Mouse (Mus musculus) lung, postnatal 25 days (tissue): Measurements from ENCODE around the gene Cdiptos.

ENCODE experiments used
- DNase-seq: peaks from one replicate; pipeline ENCODE4 v3.0.0; 2022; ENCODE audit warnings: low spot score

Gene Cdiptos

DNA sequence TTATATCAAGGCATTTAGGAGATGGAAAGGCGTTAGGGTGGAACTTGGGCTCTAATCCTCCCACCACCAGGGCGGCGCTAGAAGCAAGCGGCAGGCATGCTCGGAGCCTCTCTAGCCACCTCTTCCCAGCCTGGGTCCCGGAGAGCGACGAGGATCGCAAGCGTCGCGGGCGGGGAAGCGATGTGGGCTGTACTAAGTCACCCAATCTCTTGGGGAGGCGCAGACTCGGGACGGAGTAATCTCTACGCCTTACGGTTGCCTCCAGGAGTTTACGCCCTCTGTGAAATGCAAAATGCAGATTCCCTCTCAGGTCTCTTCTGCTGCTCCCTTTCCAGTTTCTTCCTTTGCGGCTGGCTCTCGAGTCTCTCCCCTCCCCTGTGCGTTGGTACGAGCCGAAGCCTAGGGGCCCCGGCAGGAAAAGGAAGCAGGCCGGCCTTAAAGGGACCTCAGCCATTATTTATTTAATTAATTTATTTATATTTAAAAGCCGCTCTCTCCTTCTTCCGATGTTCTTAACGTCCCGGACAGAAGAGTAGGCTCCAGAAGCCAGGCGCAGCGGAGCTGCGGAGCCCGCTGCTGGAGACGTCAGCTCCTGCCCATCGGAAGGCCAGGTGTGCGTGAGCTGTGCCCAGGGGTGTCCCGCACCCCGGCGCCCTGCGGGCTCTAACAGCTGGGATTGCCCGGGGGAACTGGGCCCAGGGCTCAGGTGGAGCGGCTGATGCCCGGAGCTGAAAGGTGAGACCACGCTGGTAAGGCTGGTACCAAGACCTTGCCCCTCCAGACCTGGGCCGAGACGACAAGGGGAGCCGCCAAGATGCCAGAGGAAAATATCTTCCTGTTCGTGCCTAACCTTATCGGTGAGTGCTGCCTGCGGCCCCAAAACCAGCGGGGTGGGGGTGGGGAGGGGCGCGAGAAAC, at the start of gene Cdiptos:
Gene Cdiptos (minus strand): TSS at position 149 of the 917 bp plus-strand sequence.
- DNase-seq = peak; percentile 96

GRCm38 (mm10) chr7:127024755-127025555, 49.1 kb upstream of the Cdiptos start:
- peak; percentile 85 for DNase-seq

DNA sequence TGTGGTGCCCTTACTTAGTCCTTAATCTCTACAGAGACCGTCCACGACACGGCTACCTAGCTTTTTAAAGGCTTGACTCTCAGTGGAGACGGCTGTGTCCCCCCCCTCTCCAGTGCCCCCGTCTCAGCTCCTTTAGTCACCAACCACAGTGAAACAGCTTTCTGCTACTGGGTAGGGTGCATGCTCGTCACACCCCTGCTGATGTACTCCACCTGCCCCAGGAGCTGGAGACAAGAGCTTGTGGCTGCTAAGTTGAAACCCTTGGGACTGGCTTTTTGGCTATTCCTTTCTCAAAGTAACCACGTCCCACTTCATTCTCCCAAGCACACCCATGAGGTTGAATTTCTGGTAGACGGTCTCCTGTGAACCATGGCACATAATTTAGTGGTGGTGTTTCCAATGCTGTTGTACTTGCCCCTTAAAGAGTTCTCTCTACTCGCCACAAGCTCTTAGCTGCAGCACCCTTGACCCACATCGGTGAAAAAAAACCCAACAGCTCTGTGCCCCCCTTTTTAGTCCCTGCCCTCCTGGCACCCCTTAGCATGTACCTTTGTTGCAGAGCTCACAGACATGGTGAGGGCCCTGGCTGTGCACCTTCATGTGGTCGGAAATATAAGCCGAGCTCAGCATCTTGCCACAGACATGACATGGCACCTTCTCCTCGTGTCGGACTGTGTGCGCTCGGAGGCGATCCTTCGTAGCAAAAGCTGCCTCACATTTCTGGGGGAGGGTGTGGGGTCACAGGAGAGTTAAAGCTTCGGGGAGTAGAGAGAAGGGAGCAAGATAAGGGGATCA, 48.2 kb upstream of the Cdiptos start:
- DNase-seq = no peak

GRCm38 (mm10) chr7:127023272-127023691, 47.4 kb upstream of the Cdiptos start:
- DNase-seq = no peak

DNA sequence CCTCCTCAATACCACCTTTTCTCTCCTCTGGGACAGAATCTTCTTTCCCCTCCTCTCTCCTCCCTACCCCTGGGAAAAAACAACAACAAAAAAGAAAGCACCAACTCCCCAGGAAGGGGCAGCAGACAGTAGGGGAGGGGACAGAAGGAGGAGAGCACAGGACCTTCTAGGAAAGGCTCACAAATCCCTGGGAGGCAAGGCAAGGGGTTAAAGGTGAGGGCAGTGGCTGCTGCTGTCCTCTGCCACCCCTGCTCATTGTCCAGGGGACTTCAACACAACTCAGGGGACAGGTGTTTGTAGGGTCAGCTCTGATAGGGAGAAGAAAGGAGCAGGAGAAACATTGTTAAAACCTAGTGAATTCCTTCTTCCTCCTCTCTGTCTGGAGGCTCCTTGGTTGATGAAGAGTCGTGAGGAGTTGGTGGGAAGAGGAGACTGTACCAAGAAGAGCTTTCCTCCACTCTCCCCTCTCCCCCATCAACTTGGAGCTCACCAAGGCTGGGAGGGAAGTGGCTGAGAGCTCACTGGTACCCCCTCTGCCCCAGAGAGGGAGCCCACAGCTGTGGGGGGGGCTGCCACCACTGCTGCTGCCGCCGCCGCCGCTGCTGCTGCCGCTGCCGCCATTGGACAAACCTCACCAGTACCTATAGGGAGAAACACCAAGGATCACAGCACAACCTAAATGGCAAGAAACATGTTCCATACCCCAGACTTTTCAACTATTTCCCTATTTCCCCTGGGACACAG, 46.8 kb upstream of the Cdiptos start:
- DNase-seq = no peak

DNA sequence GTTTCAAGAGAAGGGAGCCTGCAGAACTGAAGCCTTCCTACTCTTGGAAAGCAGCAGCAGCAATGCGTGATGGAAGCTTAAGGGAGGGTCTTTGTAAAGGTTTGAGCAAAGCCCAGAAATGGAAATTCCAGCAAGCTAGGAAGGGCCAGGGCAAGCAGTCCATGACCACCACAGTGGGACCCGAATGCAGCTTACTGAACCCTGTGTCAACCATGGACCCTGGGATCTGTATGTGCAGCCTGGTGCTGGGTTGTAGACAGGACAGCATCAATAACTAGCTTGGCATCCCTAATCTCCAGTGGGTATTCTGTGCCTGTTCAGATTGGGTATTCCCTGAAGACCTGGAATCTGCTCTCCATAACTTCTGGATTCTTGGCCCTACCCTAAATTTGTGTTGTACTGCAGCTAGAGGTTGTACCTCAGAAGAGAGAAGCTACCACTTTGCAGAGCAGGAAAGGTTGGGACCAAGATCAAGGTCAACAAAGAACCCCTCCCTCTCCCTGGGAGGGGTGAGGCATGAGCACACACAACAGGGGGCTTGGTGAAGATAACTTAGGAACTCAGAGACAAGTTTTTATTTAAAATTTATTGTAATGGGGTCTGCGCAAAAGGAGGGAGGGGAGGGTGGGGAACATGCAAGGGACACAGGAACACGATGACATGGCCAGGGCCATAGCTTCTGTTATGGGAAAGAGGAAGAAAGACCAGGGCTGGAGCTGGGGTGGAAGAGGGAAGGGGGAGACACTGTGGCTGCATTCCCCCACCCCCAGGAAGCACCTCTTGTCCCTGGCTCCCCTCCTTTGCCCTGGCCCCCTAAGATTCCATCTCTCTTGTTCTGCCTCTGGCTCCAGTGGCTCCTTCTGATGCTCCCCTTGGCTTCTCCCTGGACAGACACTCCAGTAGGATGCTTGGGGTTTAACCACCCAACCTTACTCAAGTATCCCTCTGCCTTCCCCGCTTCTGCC, 45.9 kb upstream of the Cdiptos start:
- no peak for DNase-seq

DNA sequence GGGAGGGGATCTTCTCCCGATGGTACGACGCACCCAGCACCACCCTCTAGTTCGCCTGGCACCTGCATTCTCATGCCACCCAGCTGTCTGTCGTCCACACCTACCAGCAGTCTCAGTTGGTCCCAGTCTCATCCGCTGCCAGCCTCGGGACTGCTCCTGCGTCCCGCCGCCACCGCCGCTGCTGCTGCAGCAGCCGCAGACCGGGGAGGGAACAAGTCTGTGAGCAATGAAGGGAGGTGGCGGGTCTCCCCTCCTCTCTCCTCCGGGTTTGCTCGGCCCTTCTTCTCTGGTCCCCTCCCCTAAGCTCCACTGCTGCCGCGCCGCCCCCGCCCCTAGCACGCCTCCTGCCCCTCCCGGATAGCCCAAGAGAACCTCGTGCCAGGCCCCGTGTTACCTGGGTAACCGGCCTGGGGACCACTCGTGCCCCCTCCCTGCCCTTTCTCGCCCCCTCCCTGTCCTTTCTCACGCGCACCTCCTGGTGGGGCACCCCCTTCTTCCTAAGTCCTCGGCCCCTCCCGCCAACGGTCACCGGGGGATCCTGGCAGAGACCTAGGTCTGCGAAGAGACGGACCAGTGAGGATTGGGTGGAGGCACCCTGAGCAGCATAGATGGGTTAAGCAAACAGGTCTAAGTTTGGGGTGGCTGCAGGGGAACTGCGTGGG, 45.1 kb upstream of the Cdiptos start, which contains the start of the genes Gm42742 and Prrt2:
Gene Gm42742 (minus strand): TSS at position 197 of the 662 bp plus-strand sequence.
Gene Prrt2 (minus strand): TSS at position 311 of the 662 bp plus-strand sequence.
- peak; percentile 36 for DNase-seq

DNA sequence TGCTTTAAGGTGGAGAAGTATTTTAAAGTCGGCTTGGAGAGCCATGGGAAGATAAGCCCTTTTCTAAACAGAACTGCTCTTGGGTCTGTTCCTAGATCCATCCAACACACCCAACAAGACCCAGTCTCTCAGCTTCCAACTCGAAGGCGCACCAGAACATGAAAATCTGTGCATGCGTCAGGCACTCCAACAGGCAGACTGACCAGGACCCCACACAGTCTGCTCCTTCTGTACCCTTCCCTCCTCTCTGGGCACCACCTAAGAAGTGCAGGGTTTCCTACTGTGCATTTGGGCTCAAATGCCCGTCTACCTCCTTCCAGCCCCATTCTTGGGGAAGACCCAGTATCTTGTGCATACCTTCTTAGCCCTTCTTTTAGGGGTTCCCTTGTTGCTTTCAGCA, 44.6 kb upstream of the Cdiptos start:
- DNase-seq = no peak

GRCm38 (mm10) chr7:127020031-127020430, 44.1 kb upstream of the Cdiptos start:
- DNase-seq = no peak

DNA sequence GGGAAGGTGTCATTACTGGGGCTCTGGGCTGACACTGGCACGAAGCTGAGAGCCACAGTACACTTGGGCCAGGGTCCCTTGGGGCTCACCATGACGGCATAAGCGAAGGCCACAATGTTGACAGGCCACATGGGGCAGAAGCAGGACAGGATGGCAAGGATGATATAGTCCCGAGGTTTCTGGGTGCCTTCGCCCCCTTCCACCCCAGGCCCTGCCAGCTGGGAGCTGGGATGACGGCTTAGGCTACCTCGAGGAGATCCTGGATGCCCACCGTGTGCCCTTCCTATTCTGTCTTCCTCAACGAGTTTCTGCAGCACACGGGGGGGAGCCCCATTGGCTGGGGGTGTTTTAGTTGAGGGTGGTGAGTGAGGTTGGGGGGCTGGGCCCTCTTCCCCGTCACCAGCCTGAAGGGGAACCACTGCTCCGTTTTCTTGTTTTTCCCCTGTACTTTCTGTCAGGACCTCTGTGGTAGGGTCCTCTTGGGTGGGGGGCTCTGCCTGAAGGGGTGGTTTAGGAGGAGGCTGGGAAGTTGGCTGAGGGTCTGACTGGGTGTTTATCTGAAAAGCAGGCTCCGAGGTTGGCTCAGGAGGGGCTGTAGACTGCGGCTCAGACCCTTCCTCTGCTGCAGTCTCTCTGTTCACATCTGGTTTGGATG, 43.5 kb upstream of the Cdiptos start:
- DNase-seq = no peak

GRCm38 (mm10) chr7:127018416-127019305, 42.8 kb upstream of the Cdiptos start:
- no peak for DNase-seq

DNA sequence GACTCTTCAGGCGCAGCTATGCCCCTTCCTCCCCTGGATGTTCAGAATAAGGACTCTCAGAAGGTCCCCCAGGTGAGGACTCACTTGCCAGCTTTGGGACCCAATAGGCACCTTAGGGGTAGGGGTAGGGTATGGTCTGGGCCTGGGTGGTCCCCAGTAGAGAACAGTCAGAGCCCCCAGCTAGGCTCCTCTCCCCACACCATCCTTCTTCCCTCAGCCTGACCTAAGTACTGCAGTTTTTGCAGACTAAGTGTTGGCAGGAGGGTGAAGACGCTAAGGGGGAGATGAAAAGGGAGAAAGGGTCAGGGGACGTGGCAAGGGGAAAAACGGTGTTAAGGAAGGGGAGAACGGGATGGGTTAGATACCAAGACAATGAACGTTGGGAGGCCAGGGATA, 42.0 kb upstream of the Cdiptos start:
- DNase-seq = no peak

- peak; percentile 98 for DNase-seq
Observed at GRCm38 (mm10) chr7:127016971-127017949, 41.4 kb upstream of the Cdiptos start, which contains the start of gene Pagr1a. TSS of gene Pagr1a (minus strand) at chr7:127017352.

GRCm38 (mm10) chr7:127016486-127016938, 40.6 kb upstream of the Cdiptos start:
- no peak for DNase-seq

DNA sequence TGATC, 40.4 kb upstream of the Cdiptos start, which contains the start of gene Pagr1b:
Gene Pagr1b (minus strand): TSS at position 4 of the 5 bp plus-strand sequence.
- no peak for DNase-seq

- peak; percentile 49 for DNase-seq
Observed at GRCm38 (mm10) chr7:127016081-127016480, 40.2 kb upstream of the Cdiptos start.

- DNase-seq = no peak
Observed at GRCm38 (mm10) chr7:127014993-127015392, 39.1 kb upstream of the Cdiptos start.
